Mouse (Mus musculus) stomach, embryonic 16.5 days (tissue): ENCODE results near the gene Phldb1. TPM values are rescaled to one million over a fixed set of nuclear protein-coding genes. Genes with fewer than 3 reads are reported as not detected.

Source experiments
- ATAC-seq: fragments of 200-750 bp; cut with Nextera tagmentation; 2 replicates; pipeline ENCODE4 v1.8.0; 2017; ENCODE audit warnings: moderate number of reproducible peaks, moderate TSS enrichment; ENCODE audit not compliant: insufficient read depth, low FRiP score
- H3K27ac ChIP-seq: fragments of 300-500 bp; sonication (generic); 2 replicates; pipeline ENCODE4 v1.5.1; 2014; ENCODE audit warnings: low read length
- H3K27me3 ChIP-seq: fragments of 300-500 bp; sonication (generic); 2 replicates; pipeline ENCODE4 v1.6.1; 2014; ENCODE audit warnings: low read length, control low read depth, mixed read lengths; ENCODE audit not compliant: control insufficient read depth, insufficient read depth
- H3K36me3 ChIP-seq: fragments of 300-500 bp; sonication (generic); 2 replicates; pipeline ENCODE4 v1.6.1; 2014; ENCODE audit warnings: low read length; ENCODE audit not compliant: control insufficient read depth, insufficient read depth
- H3K4me1 ChIP-seq: fragments of 300-500 bp; sonication (generic); 2 replicates; pipeline ENCODE4 v1.6.1; 2014; ENCODE audit warnings: low read length, control low read depth, mixed read lengths; ENCODE audit not compliant: control insufficient read depth, insufficient read depth
- H3K4me2 ChIP-seq: fragments of 300-500 bp; sonication (generic); 2 replicates; pipeline ENCODE4 v1.6.1; 2014; ENCODE audit warnings: low read depth, low read length, mixed read lengths
- H3K4me3 ChIP-seq: fragments of 300-500 bp; sonication (generic); replicated peaks from 2 replicates; pipeline ENCODE4 v1.5.1; 2014; ENCODE audit warnings: mild to moderate bottlenecking, low read length
- H3K9ac ChIP-seq: fragments of 300-500 bp; sonication (generic); 2 replicates; pipeline ENCODE4 v1.6.1; 2014; ENCODE audit warnings: low read length
- H3K9me3 ChIP-seq: fragments of 300-500 bp; sonication (generic); replicated peaks from 2 replicates; pipeline ENCODE4 v1.6.1; 2016; ENCODE audit warnings: low read length, control low read depth; ENCODE audit not compliant: control insufficient read depth
- WGBS: fragments of 180-500 bp; shearing (Covaris S2); extraction: QIAGEN DNeasy Blood & Tissue Kit; methylation state at CpG from one replicate; pipeline ENCODE4 v1.1.7; 2014; 5-methylcytosine and 5-hydroxymethylcytosine counted together
- polyA plus RNA-seq: library from polyadenylated mRNA; unstranded; fragments of >200 nt; fragmentation: Nextera tagmentation; extraction: Ambion mirVana; gene quantifications from 2 replicates; pipeline ENCODE4 v1.2.1, GENCODE M21; 2015

Phldb1 gene
- polyA plus RNA-seq, 1 experiment from 2014 or later, result 24.5 TPM

- 88% methylated on average over 17 of the region's 17 CpGs for WGBS
- ATAC-seq, result no peak
- Histone ChIP-seq H3K4me1 (peaks cover 5% of the 10 kb centered on the region), H3K36me3 (no peaks in the 10 kb centered on the region), H3K9ac (no peak overlapping the region), H3K9me3 (no peaks in the 10 kb centered on the region), H3K27me3 (no peaks in the 10 kb centered on the region), H3K27ac (no peak overlapping the region), H3K4me3 (no peak overlapping the region), H3K4me2 (no peak overlapping the region)
These were observed 19.9 kb downstream of the Phldb1 start for GRCm38 (mm10) chr9:44715109-44715508.

- 58% methylated on average over 2 of the region's 2 CpGs for WGBS
- peaks cover 8% of the 10 kb centered on the region; the same call in 1 of the 2 replicates for H3K4me1 ChIP-seq
- H3K4me3 ChIP-seq, result no peak overlapping the region
- H3K4me2 ChIP-seq, result no peak overlapping the region
- no peak overlapping the region for H3K27ac ChIP-seq
- no peaks in the 10 kb centered on the region for H3K36me3 ChIP-seq
- ATAC-seq, result no peak
- no peaks in the 10 kb centered on the region for H3K27me3 ChIP-seq
- no peaks in the 10 kb centered on the region for H3K9me3 ChIP-seq
- H3K9ac ChIP-seq, result peak overlapping the region; percentile 15; the same call in 1 of the 2 replicates
These were observed 21.4 kb downstream of the Phldb1 start for GRCm38 (mm10) chr9:44713574-44713973.

- H3K9ac ChIP-seq, result peak overlapping the region; percentile 15; the same call in 1 of the 2 replicates
- peak; percentile 82 for ATAC-seq
- H3K27ac ChIP-seq, result 0 out of 2 replicates have a peak overlapping the region, but pooled peaks have one; percentile 18
- H3K4me2 ChIP-seq, result peak overlapping the region; percentile 22
- no peaks in the 10 kb centered on the region for H3K27me3 ChIP-seq
- no peaks in the 10 kb centered on the region for H3K9me3 ChIP-seq
- peaks cover 10% of the 10 kb centered on the region for H3K4me1 ChIP-seq
- peak overlapping the region; percentile 21 for H3K4me3 ChIP-seq
- WGBS, result 61% methylated on average over 6 of the region's 6 CpGs
- H3K36me3 ChIP-seq, result no peaks in the 10 kb centered on the region
These were observed 21.9 kb downstream of the Phldb1 start for GRCm38 (mm10) chr9:44713080-44713479.

GRCm38 (mm10) chr9:44711602-44712001 is 23.4 kb downstream of the Phldb1 start:
- 0 out of 2 replicates have a peak overlapping the region, but pooled peaks have one; percentile 54 for H3K27ac ChIP-seq

GRCm38 (mm10) chr9:44710213-44710612 is 24.8 kb downstream of the Phldb1 start:
- Histone ChIP-seq H3K9me3 (no peaks in the 10 kb centered on the region), H3K9ac (no peak overlapping the region), H3K4me2 (no peak overlapping the region), H3K4me1 (peaks cover 15% of the 10 kb centered on the region), H3K27me3 (no peaks in the 10 kb centered on the region), H3K4me3 (no peak overlapping the region), H3K36me3 (0 out of 2 replicates have a peak, but pooled peaks cover 4% of the 10 kb centered on the region), H3K27ac (no peak overlapping the region)
- no peak for ATAC-seq
- WGBS, result 82% methylated on average over 5 of the region's 5 CpGs

More at GRCm38 (mm10) chr9:44711602-44712001, 23.4 kb downstream of the Phldb1 start:
- H3K27me3 ChIP-seq, result no peaks in the 10 kb centered on the region
- H3K4me2 ChIP-seq, result 0 out of 2 replicates have a peak overlapping the region, but pooled peaks have one; percentile 7
- 68% methylated on average over 17 of the region's 17 CpGs for WGBS
- H3K4me3 ChIP-seq, result no peak overlapping the region
- no peak for ATAC-seq
- peaks cover 15% of the 10 kb centered on the region for H3K4me1 ChIP-seq
- H3K9me3 ChIP-seq, result no peaks in the 10 kb centered on the region
- H3K36me3 ChIP-seq, result 0 out of 2 replicates have a peak, but pooled peaks cover 4% of the 10 kb centered on the region
- H3K9ac ChIP-seq, result peak overlapping the region; percentile 10; the same call in 1 of the 2 replicates

- H3K4me1 ChIP-seq, result peaks cover 15% of the 10 kb centered on the region
- 52% methylated on average over 2 of the region's 2 CpGs for WGBS
- H3K27me3 ChIP-seq, result no peaks in the 10 kb centered on the region
- no peaks in the 10 kb centered on the region for H3K9me3 ChIP-seq
- 0 out of 2 replicates have a peak overlapping the region, but pooled peaks have one; percentile 1 for H3K9ac ChIP-seq
- H3K27ac ChIP-seq, result no peak overlapping the region
- ATAC-seq, result no peak
- no peak overlapping the region for H3K4me2 ChIP-seq
- no peak overlapping the region for H3K4me3 ChIP-seq
- H3K36me3 ChIP-seq, result 0 out of 2 replicates have a peak, but pooled peaks cover 4% of the 10 kb centered on the region
These were observed 25.4 kb downstream of the Phldb1 start for GRCm38 (mm10) chr9:44709600-44709999.

GRCm38 (mm10) chr9:44708925-44709324 is 26.1 kb downstream of the Phldb1 start:
- no peak for ATAC-seq
- Histone ChIP-seq H3K27me3 (no peaks in the 10 kb centered on the region), H3K4me3 (peak overlapping the region; percentile 49), H3K4me1 (peaks cover 15% of the 10 kb centered on the region), H3K9ac (peak overlapping the region; percentile 68; the same call in 1 of the 2 replicates), H3K4me2 (peak overlapping the region; percentile 74), H3K27ac (peak overlapping the region; percentile 36; the same call in 1 of the 2 replicates), H3K36me3 (0 out of 2 replicates have a peak, but pooled peaks cover 4% of the 10 kb centered on the region), H3K9me3 (no peaks in the 10 kb centered on the region)
- 30% methylated on average over 6 of the region's 6 CpGs for WGBS

GRCm38 (mm10) chr9:44708429-44708765 is 26.6 kb downstream of the Phldb1 start:
- H3K9ac ChIP-seq, result peak overlapping the region; percentile 68
- 3% methylated on average over 24 of the region's 24 CpGs for WGBS
- peak overlapping the region; percentile 74 for H3K4me2 ChIP-seq
- H3K4me3 ChIP-seq, result peak overlapping the region; percentile 49
- H3K4me1 ChIP-seq, result peaks cover 11% of the 10 kb centered on the region
- 0 out of 2 replicates have a peak, but pooled peaks cover 4% of the 10 kb centered on the region for H3K36me3 ChIP-seq
- no peaks in the 10 kb centered on the region for H3K9me3 ChIP-seq
- no peaks in the 10 kb centered on the region for H3K27me3 ChIP-seq
- peak; percentile 80 for ATAC-seq
- peak overlapping the region; percentile 68 for H3K27ac ChIP-seq

GRCm38 (mm10) chr9:44707749-44708428 is 27.1 kb downstream of the Phldb1 start:
- no peak; the same call in 1 of the 2 replicates for ATAC-seq
- peak overlapping the region; percentile 74 for H3K4me2 ChIP-seq
- 0 out of 2 replicates have a peak, but pooled peaks cover 4% of the 10 kb centered on the region for H3K36me3 ChIP-seq
- H3K4me3 ChIP-seq, result peak overlapping the region; percentile 49
- no peaks in the 10 kb centered on the region for H3K9me3 ChIP-seq
- H3K9ac ChIP-seq, result peak overlapping the region; percentile 68
- H3K4me1 ChIP-seq, result peaks cover 11% of the 10 kb centered on the region
- WGBS, result 23% methylated on average over 28 of the region's 28 CpGs
- H3K27me3 ChIP-seq, result no peaks in the 10 kb centered on the region
- peak overlapping the region; percentile 68 for H3K27ac ChIP-seq
